Mouse (Mus musculus) cerebellum, adult 9-11 months (tissue): ENCODE results near the gene Pdia6.

ENCODE experiments used
- DNase-seq: peaks from one replicate; pipeline ENCODE4 v3.0.0; 2022

Gene Pdia6

GRCm38 (mm10) chr12:17265971-17266672 lies at the start of gene Pdia6:
Gene Pdia6 (plus strand): TSS chr12:17266545.
- peak; percentile 91 for DNase-seq

DNA sequence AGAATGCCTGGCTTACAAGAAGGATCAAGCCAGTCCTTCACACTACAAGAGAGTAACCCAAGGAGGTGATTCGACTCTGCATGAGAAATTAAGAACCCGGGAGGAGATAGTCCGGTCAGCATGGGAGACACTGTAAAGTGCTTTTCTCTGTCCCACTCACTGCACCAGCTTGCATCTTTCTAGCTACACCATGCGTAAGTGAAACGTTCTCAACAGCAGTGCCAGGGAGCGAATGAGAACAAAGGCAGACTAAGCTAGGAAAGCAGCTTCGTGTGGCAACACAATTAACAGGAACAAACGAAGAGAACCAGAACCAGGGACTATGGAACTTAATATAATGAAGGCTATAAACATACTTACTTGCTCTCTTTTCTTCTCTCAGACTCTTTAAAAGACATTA lies 48.0 kb upstream of the Pdia6 start:
- no peak for DNase-seq

DNA sequence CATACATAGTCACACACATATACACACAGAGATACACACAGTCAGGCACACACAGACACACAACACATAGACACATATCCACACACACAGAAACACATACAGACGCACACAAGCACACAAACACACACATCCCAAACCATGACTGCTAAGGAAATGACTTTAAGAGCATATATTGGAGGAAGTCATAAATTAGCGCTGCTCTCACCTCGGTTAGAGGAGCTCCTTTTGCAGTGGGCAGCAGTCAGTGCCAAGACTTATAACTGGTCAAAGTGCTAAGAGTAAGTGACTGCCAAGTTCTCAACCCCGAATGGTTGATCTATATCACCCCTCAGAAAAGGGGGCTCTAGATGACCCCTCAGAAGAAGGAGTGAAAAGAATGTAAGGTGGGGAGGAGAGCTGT lies 47.2 kb upstream of the Pdia6 start:
- DNase-seq: no peak

GRCm38 (mm10) chr12:17220631-17221030 lies 45.7 kb upstream of the Pdia6 start:
- no peak for DNase-seq

DNA sequence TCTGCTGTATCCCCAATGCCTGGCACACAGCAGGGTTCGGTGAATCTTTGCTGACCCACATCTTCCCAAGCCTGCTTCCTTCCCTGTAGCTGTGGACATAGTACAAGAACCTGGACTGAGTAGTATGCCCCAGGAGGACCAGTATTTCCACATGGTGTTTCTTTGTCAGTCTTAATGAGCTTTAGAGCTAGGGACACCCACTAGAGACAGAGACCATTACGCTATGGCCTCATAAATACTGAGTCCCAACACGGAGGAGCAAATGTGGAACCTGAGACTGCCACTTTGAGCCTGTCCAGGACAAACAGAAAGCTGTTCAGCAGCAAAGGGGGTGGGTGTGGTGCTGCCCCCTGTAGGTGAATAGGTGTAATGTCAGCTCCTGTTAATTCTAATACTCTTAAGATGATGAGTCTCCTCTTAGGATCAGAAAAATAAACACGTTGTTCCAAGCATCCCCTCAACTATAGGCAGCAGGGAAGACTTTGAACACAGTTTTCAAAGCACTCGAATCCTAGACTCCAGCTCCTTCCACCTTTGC lies 44.4 kb upstream of the Pdia6 start:
- no peak for DNase-seq

GRCm38 (mm10) chr12:17223050-17223449 lies 43.3 kb upstream of the Pdia6 start:
- no peak for DNase-seq

DNA sequence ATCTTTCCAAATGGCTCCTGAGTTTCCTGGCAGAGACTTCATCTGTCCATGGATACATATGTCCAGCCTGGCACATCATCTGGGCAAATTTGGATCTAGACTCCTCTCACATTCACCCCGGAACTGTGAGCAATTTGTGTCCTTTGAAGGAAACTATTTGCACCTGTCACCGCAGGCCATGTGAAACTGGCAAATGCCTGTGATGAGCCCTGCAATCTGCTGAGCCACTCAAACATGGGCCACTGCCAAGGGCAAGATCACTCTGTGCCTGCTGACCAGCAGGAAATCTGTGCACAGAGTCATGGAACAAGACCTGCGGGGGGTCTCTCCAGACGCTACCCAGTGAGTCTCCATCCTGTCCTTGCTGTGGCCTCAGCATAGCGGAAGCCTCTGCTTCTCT lies 41.3 kb upstream of the Pdia6 start:
- peak; percentile 95 for DNase-seq

GRCm38 (mm10) chr12:17227903-17228302 lies 38.4 kb upstream of the Pdia6 start:
- DNase-seq: no peak

DNA sequence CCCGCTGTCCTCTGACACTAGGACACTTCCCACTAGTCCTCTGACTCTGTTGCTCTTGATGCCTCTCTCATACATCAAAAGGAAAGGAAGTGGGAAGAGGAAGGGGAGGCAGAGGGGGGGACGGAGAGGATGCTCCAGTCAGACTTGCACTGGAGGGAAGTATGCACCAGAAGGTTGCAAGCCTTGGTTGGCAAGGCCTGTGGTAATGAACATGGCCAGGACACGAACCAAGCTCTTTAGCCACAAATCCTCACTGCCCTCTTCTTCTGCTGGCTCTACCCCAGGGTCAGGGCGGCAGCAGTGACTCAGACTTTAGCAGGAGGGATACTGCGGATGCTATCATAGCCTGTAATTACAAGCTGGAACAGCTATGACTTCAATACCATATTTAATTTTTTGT lies 35.8 kb upstream of the Pdia6 start:
- no peak for DNase-seq

DNA sequence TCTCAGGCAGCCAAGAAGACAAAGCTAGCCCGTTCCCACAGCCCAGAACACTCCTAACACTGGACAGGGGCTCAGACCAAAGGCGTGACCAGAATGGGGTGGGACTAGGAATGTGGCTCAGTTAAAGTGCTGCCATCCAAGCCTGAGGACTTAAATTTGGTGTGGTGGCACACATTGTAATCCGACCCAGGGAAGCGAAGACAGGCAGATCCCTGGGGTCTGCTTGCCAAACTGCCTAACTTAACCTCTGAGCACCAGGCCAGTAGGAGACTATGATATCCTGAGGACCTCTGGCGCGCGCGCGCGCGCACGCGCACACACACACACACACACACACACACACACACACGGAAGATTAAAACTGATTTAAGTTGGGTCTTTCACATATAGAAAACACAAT lies 34.8 kb upstream of the Pdia6 start:
- DNase-seq: no peak

GRCm38 (mm10) chr12:17235535-17236313 lies 30.6 kb upstream of the Pdia6 start:
- no peak for DNase-seq

DNA sequence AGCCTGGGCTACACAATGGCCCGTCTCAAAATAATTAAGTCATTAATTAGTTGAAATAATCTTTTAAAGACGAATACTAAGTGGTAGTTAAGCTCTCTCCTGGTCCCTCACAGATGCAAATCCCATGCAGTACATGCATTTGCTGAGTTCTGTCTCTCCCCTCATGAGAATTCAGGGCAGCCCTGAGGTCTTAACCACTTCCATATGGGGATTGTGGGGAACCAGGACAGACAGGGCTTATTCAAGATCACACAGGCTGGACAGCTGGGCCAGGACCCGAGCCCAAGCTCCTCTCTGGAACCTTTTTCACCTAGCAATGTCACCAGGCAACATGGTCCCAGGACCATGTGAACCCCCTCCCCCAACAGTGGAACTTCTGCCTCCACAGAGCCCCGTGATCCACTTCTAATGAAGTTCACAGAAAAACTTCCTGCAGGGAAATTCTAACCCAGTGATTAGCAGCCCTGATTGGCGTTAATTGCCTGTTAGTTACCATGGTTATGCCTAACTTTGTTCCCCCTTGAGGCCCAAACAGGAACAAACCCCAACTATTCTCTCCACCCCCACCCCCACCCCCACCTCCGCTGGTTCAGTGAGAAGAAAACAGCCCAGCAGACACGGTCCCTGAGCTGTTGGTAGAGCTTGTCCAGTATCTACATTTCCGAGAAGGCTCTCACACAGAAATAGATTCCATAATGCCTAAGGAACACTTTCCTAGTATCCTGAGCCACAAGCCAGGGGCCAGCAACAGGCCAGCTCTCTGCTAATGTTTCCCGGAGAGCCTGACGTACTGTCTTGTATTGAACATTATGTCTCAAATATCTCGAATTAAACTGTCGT lies 27.5 kb upstream of the Pdia6 start:
- DNase-seq: no peak

- DNase-seq: no peak
These were observed 27.0 kb upstream of the Pdia6 start for GRCm38 (mm10) chr12:17239428-17239688.

DNA sequence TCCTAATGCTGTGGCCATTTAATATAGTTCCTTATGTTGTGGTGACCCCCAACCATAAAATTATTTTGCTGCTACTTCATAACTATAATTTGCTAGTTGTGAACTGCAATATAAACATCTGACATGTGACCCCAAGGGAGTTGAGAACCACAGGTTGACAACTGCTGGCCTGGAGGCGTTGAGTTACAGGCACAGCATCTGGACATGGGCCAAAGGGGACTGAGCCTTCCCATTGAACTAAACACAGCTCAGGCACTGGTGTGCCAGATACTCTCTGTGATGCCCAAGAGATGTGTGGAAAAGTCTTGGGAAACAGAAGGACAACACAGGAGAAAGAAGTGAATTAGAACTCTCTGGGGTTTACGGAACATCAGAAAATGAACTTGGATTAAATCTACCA lies 25.3 kb upstream of the Pdia6 start:
- DNase-seq: no peak

DNA sequence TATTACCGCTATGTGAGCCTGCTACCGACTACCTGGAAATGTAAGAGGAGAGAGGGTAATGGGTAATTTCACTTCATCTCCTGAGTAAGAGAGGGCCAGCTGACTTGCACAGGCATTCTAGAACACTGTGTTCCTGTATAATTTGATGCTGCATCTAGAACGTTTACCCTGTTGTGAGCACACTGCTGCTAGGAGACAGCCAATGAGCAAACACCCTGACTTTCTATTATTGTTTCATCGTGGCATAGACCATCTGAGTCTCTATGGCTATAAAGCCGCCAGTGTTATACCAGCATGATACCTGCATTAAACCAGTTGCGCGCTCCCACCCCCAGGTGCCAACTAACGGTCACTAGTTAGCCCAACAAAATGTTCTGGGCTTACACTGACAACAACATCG lies 24.7 kb upstream of the Pdia6 start:
- no peak for DNase-seq

DNA sequence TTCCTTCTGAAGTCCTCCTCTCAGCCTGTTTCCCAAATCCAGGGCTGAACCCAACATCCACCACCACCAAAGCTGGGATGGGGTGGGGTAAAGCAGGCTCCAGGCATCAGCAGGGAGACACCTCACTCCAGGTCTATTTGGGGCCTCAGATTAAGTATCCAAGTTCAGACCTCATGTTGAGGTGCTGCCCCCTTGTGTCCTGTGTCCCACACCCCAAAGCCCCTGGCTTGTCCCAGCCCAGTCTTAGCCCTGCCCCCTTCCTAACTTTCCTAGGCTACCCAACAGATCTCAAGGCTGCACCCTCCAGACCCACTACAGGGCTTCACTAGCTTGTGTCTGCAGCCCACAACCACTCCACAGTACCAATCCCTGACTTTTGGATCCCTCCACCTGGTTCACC lies 24.3 kb upstream of the Pdia6 start:
- no peak for DNase-seq

DNA sequence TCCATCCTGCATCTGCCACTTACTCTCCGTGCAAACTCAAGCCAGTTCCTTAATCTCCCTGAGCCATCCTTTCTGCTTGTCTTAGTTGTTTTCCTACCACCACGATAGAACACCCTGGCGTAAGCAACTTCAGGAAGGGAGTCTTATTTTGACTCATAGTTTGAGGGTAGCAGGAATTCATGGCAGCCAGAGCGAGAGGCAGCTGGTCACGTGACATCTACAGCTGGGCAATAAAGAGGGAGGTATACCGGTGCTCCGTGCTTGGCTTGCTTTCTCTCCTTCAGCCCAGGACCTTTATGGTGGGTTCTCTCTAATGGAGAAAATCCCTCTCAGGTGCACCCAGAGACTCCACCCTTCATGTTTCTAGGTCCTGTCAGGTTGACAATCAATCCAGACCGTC lies 15.4 kb upstream of the Pdia6 start:
- no peak for DNase-seq

DNA sequence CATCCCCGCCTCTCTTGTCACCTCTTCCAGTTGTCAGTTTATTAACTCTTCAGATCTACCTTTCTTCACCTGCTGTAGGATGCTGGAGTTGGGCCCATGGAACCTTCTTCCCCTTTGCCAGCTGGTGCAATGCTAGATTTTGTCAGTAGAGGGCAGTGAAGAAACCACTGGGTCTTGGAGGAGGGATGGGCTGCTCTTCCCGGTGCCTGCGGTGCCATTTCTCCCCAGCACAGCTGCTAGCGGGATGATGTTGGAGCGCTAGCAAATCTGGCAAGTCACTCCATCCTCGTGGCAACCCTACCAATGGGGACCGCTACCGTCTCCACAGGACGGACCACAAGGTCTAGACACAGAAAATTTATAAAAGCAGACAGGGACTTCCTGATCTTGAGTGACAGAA lies 13.3 kb upstream of the Pdia6 start:
- peak; percentile 66 for DNase-seq

DNA sequence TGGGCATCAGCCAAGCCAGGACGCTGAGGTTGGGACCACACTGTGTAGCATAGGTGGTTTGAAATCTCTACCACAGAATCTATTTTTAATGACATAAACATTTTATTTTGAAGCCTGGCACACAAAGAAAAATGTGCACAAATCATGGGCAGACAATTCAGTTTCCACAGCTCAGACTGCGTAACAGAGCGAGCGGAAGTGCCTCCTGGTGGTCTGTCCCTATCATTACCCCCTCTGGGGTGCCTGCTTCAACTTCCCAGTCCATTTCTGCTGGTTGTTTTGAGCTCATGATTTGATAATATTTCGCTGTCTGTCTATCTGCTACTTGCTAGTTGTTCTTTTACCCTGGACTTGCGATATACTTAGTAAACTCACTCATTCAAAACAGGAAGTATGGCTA lies 10.7 kb upstream of the Pdia6 start:
- no peak for DNase-seq

- peak; percentile 38 for DNase-seq
These were observed 9.4 kb upstream of the Pdia6 start for GRCm38 (mm10) chr12:17256905-17257304.

- DNase-seq: no peak
These were observed 7.9 kb upstream of the Pdia6 start for GRCm38 (mm10) chr12:17258431-17258830.

DNA sequence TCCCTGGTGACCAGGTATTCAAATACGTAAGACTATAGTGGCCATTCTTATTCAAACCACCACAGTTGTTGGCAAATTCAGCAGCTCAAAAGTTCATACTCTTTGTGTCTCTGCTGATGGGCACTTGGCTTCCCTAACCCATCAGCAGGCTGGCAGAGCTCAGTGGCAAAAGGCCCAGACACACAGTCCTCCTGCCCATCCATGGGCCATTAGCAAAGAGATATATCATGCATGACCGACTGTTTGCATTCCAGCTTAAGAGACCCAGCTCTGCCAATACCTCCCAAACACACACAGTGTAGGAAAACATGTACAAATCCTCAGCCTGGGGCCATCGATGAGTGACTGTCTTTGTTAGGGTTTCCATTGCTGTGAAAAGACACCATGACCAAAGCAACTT lies 5.3 kb upstream of the Pdia6 start:
- DNase-seq: no peak

- DNase-seq: no peak
These were observed 2.5 kb upstream of the Pdia6 start for GRCm38 (mm10) chr12:17263881-17264280.

- peak; percentile 35 for DNase-seq
These were observed 1.5 kb upstream of the Pdia6 start for GRCm38 (mm10) chr12:17264826-17265225.
